Mouse (Mus musculus) embryonic facial prominence, embryonic 12.5 days (tissue): ENCODE measurements around the gene Gm5414. TPM values are rescaled to one million over a fixed set of nuclear protein-coding genes. Genes with fewer than 3 reads are reported as not detected.

Experiments used
- ATAC-seq: fragments of 200-750 bp; cut with Nextera tagmentation; 2 replicates; pipeline ENCODE4 v1.8.0; 2017; ENCODE audit not compliant: insufficient number of reproducible peaks, insufficient read depth, low FRiP score, low TSS enrichment
- H3K27ac ChIP-seq: fragments of 300-500 bp; sonication (generic); 2 replicates; pipeline ENCODE4 v1.5.1; 2016; ENCODE audit warnings: mild to moderate bottlenecking
- H3K27me3 ChIP-seq: fragments of 300-500 bp; sonication (generic); 2 replicates; pipeline ENCODE4 v1.6.1; 2016; ENCODE audit warnings: mild to moderate bottlenecking, moderate library complexity
- H3K36me3 ChIP-seq: fragments of 300-500 bp; sonication (generic); 2 replicates; pipeline ENCODE4 v1.6.1; 2016; ENCODE audit warnings: mild to moderate bottlenecking
- H3K4me1 ChIP-seq: fragments of 300-500 bp; sonication (generic); 2 replicates; pipeline ENCODE4 v1.6.1; 2016
- H3K4me2 ChIP-seq: fragments of 300-500 bp; sonication (generic); replicated peaks from 2 replicates; pipeline ENCODE4 v1.6.1; 2016; ENCODE audit warnings: mild to moderate bottlenecking, moderate library complexity
- H3K4me3 ChIP-seq: fragments of 300-500 bp; sonication (generic); 2 replicates; pipeline ENCODE4 v1.5.1; 2016; ENCODE audit warnings: mild to moderate bottlenecking
- H3K9ac ChIP-seq: fragments of 300-500 bp; sonication (generic); 2 replicates; pipeline ENCODE4 v1.6.1; 2016; ENCODE audit warnings: mild to moderate bottlenecking, moderate library complexity
- H3K9me3 ChIP-seq: fragments of 300-500 bp; sonication (generic); 2 replicates; pipeline ENCODE4 v1.6.1; 2016; ENCODE audit warnings: mild to moderate bottlenecking, moderate library complexity
- WGBS: fragments of 180-500 bp; shearing (Covaris S2); methylation state at CpG from one replicate; pipeline ENCODE4 v1.1.7; 2016; 5-methylcytosine and 5-hydroxymethylcytosine counted together
- polyA plus RNA-seq: library from polyadenylated mRNA; unstranded; fragments of >200 nt; fragmentation: Nextera tagmentation; extraction: Ambion mirVana; gene quantifications from 2 replicates; pipeline ENCODE4 v1.2.1, GENCODE M21; 2016

Gene Gm5414
- not detected in 2 replicates for polyA plus RNA-seq

GRCm38 (mm10) chr15:101627884-101628283 is at the start of gene Gm5414:
Gene Gm5414, minus strand, starts transcription at chr15:101628188.
- no peak within 1 kb of the TSS for H3K4me2 ChIP-seq
- no peak within 1 kb of the TSS for H3K27ac ChIP-seq
- no peaks in the 10 kb centered on the region for H3K4me1 ChIP-seq
- 73% methylated on average over 2 of the region's 2 CpGs for WGBS
- no peaks in the 10 kb centered on the region for H3K36me3 ChIP-seq
- ATAC-seq: no peak
- H3K27me3 ChIP-seq: no peaks in the 10 kb centered on the region
- H3K9ac ChIP-seq: no peak within 1 kb of the TSS
- H3K4me3 ChIP-seq: no peak within 1 kb of the TSS
- H3K9me3 ChIP-seq: no peaks in the 10 kb centered on the region

DNA sequence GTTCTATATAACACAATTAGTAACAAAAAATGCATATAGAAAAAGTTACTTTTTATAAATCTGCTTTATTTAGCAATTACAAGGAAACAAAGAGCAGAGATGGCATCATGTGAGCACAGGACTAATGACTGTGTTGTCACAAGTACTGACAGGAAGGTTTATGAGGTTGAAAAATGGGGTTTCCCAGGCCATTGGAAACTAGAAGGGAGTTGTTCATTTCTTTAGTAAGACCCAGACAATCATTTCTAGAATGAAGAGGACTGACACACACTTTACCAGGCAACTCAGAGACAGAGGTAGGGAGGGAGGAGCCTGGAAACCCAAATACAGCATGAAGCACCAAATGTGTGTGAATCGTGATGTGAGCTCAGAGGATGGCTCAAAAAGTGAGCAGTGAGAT is 48.0 kb upstream of the Gm5414 start:
- Histone ChIP-seq H3K27me3 (no peaks in the 10 kb centered on the region), H3K4me3 (no peak overlapping the region), H3K4me1 (no peaks in the 10 kb centered on the region), H3K4me2 (no peak overlapping the region), H3K27ac (no peak overlapping the region), H3K36me3 (no peaks in the 10 kb centered on the region), H3K9me3 (no peaks in the 10 kb centered on the region), H3K9ac (no peak overlapping the region)
- ATAC-seq: no peak
- WGBS: 91% methylated on average over 1 of the region's 1 CpGs

DNA sequence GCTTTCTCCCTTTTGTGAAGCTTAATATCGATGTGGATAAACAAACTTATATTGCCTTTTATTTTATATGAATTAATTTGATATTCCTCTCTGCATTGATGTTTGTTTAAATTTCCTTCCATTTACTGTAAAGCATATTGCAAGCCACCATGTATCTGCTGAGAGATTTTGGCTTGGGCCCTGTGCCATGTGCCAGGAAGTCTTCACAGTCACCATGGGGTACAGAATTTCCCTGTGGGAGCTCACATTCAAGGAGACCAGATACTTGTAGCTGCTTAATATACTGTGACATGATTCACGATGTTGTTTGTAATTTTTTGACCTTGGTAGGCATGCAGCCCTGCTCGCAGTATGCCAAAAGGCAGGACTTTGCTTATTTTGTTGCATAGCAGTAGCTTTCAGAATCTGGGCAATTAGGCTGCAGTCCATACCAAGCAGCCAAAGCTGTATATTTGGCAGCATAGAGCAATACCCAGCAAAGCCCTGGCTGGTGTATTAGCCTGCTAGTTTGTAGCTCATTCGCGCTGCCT is 24.8 kb upstream of the Gm5414 start:
- Histone ChIP-seq H3K4me2 (no peak overlapping the region), H3K9me3 (no peaks in the 10 kb centered on the region), H3K36me3 (no peaks in the 10 kb centered on the region), H3K4me3 (no peak overlapping the region), H3K4me1 (no peaks in the 10 kb centered on the region), H3K9ac (no peak overlapping the region), H3K27me3 (no peaks in the 10 kb centered on the region), H3K27ac (no peak overlapping the region)
- no peak for ATAC-seq
- 84% methylated on average over 5 of the region's 5 CpGs for WGBS

DNA sequence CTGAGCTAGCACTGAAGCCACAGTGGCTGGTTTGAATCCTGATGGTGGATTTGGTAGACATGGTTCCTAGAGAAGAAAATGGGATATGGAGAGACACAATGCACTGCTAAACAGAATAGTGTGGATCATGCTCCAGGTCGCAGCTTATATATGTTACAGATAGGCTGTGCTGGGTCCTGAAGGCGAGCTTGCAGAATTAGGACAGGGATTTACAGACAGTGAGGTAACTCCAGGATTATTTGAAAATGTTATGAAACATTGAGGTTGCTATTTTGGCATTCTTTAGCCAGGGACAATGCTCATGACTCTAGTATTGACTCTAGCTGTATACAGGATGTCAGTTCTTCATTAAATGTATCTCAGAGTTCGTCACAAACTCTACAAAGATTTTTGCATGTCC is 19.3 kb upstream of the Gm5414 start, which contains the start of gene Gm5478:
TSS of gene Gm5478 (minus strand) at position 101 of the 400 bp plus-strand sequence.
- no peak for ATAC-seq
- Histone ChIP-seq H3K27me3 (no peaks in the 10 kb centered on the region), H3K9ac (no peak within 1 kb of the TSS), H3K4me1 (no peaks in the 10 kb centered on the region), H3K27ac (no peak within 1 kb of the TSS), H3K36me3 (no peaks in the 10 kb centered on the region), H3K4me2 (no peak within 1 kb of the TSS), H3K9me3 (no peaks in the 10 kb centered on the region), H3K4me3 (no peak within 1 kb of the TSS)
- WGBS: 70% methylated on average over 3 of the region's 3 CpGs

DNA sequence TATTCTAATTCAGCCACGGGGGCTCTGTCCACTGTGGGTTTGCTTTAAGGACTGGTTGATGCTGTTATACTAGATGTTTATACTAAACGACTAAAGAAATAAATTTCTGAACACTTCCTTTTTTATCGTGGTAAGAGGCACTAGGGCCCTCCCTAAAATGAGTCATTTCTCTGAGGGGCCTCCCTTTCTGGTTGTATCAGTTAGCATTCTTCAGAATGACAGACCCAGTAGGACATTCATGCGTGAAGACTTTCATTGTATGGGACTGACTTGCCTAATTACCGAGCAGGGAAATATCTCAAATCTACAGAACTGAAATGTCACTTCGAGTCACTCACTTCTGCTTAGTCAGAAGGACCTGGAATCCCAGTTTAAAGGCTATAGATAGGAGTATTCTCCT is 28.9 kb downstream of the Gm5414 start:
- Histone ChIP-seq H3K4me3 (no peak overlapping the region), H3K9ac (no peak overlapping the region), H3K27me3 (no peaks in the 10 kb centered on the region), H3K36me3 (no peaks in the 10 kb centered on the region), H3K4me1 (0 out of 2 replicates have a peak, but pooled peaks cover 3% of the 10 kb centered on the region), H3K9me3 (no peaks in the 10 kb centered on the region), H3K27ac (no peak overlapping the region), H3K4me2 (no peak overlapping the region)
- no peak for ATAC-seq
- 74% methylated on average over 6 of the region's 6 CpGs for WGBS

GRCm38 (mm10) chr15:101588216-101588615 is 39.8 kb downstream of the Gm5414 start:
- no peaks in the 10 kb centered on the region for H3K27me3 ChIP-seq
- H3K4me1 ChIP-seq: no peaks in the 10 kb centered on the region
- H3K4me2 ChIP-seq: no peak overlapping the region
- H3K9ac ChIP-seq: no peak overlapping the region
- no peak overlapping the region for H3K4me3 ChIP-seq
- H3K27ac ChIP-seq: no peak overlapping the region
- WGBS: 81% methylated on average over 10 of the region's 10 CpGs
- no peaks in the 10 kb centered on the region for H3K36me3 ChIP-seq
- no peak for ATAC-seq
- H3K9me3 ChIP-seq: no peaks in the 10 kb centered on the region

DNA sequence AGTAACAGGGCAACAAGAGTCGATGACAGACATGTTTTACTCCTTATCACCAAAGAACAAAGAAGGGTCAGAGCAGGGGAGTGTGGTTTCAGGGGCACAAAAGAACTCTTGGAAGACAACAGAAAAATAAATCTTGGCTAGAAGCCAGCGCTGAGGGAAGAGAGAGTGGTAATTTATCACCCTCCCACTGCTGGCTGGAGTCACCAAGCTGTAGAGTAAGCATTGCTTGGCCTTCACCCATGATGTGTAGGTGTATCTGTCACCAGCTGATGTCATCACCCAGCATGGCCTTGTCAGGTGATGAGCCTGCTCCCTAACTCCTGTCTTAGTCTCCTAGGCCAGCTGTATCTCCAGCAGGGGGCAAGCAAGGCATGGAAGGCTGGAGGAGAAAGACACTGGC is 43.5 kb downstream of the Gm5414 start:
- no peaks in the 10 kb centered on the region for H3K27me3 ChIP-seq
- H3K27ac ChIP-seq: no peak overlapping the region
- no peaks in the 10 kb centered on the region for H3K36me3 ChIP-seq
- no peak overlapping the region for H3K9ac ChIP-seq
- H3K4me2 ChIP-seq: no peak overlapping the region
- no peaks in the 10 kb centered on the region for H3K4me1 ChIP-seq
- ATAC-seq: no peak
- H3K4me3 ChIP-seq: no peak overlapping the region
- H3K9me3 ChIP-seq: no peaks in the 10 kb centered on the region
- 50% methylated on average over 2 of the region's 2 CpGs for WGBS

- H3K9me3 ChIP-seq: no peaks in the 10 kb centered on the region
- H3K4me2 ChIP-seq: no peak overlapping the region
- H3K9ac ChIP-seq: no peak overlapping the region
- H3K27ac ChIP-seq: no peak overlapping the region
- H3K27me3 ChIP-seq: no peaks in the 10 kb centered on the region
- no peaks in the 10 kb centered on the region for H3K36me3 ChIP-seq
- WGBS: 82% methylated on average over 8 of the region's 8 CpGs
- H3K4me1 ChIP-seq: no peaks in the 10 kb centered on the region
- no peak for ATAC-seq
- no peak overlapping the region for H3K4me3 ChIP-seq
Observed at GRCm38 (mm10) chr15:101583211-101583965, 44.6 kb downstream of the Gm5414 start.

DNA sequence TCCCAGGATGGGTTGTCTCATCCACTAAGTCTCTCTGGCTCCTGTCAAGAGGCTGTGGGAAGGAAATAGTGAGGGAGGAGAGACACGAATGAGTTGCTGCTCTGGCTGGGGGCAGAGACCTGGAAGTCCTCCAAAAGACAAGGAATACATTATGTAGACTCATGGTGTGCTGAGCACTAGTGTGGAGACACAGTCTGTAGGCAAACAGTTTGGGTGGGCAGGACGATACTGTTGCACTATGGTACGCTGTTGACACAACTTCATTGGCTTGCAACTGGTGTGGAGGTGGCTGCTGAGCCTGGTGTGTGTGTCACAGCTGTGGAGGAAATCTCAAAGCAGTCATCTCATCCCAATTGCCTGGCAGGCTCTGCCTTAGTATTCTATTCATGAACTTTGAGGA is 46.3 kb downstream of the Gm5414 start:
- Histone ChIP-seq H3K4me1 (no peaks in the 10 kb centered on the region), H3K27ac (no peak overlapping the region), H3K36me3 (no peaks in the 10 kb centered on the region), H3K4me3 (no peak overlapping the region), H3K4me2 (no peak overlapping the region), H3K9me3 (no peaks in the 10 kb centered on the region), H3K9ac (no peak overlapping the region), H3K27me3 (no peaks in the 10 kb centered on the region)
- no peak for ATAC-seq
- 84% methylated on average over 3 of the region's 3 CpGs for WGBS

DNA sequence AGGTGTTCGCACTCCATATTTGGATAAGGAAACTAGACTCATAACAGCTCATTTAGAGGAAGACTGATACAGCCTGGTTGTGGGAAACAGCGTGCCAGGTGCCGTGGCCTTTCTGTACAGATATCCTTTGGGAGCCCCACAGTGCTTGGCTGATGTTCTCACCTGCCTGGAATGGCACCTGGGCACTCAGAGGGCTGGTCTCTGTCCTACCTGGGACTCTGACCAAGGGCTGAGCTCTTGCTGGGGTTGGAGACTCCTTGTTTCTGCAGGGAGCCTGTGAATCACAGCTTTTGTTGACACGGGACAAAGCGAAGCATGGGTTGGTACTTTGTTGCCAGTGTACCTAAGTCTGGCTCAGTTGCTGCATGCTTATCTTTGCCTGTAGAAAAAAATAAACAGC is 52.5 kb downstream of the Gm5414 start:
- Histone ChIP-seq H3K27me3 (no peaks in the 10 kb centered on the region), H3K27ac (no peak overlapping the region), H3K4me2 (no peak overlapping the region), H3K9me3 (no peaks in the 10 kb centered on the region), H3K36me3 (no peaks in the 10 kb centered on the region), H3K4me1 (0 out of 2 replicates have a peak, but pooled peaks cover 11% of the 10 kb centered on the region), H3K4me3 (no peak overlapping the region), H3K9ac (no peak overlapping the region)
- no peak for ATAC-seq
- 88% methylated on average over 5 of the region's 5 CpGs for WGBS
